Mouse (Mus musculus): ENCODE measurements at regions not wholly inside any gene's neighbourhood (a gene's known extent, or its start where the extent isn't known, plus 50 kb on each side); places are given as distances from the start of the nearest gene placed in this dataset.

DNA sequence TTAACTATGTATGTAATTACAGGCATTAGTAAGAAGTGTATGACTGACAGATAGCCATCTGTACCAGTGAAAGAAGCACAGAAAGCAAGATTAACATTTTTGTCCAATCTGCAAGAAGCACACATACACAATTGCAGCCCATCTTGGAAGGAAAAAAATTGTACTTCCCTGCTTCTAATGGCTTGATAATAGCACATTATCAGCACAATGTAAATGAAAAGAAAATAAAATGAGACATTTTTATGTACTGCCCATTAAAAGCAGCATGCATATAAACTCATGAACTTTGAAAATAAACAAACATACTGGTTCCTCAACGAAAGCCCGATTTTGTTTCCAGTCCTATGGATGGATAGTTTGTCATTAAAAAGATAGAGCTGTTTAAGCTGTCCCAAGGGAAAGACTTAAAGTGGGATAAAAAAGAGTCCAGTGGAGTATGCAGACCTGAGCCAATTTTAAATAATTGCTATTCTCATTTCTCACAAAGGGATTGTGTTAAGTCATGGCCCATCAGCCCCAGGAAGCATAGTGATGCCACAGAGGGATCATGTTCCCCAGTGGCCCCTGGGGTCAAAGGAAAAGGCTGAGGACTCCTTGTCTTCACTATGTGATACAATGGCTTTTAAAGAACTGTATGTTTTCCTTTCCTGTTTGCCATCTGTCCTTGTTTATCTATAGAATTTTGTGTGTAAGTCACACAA is 222.0 kb upstream of the Cdh11 start:
- TF ChIP-seq EP300 (IDR thresholded peaks at IDR 0.05; ENCODE audit: low read depth) (no peak), CTCF (IDR thresholded peaks at IDR 0.05; ENCODE audit: low read depth) (no peak)
